Mouse (Mus musculus) liver, adult 2 months (tissue): Measurements from ENCODE around the gene Ugp2.

ENCODE experiments used
- CTCF ChIP-seq: fragments of 200-500 bp; IDR thresholded peaks from 2 replicates; pipeline ENCODE4 v1.5.1; 2011; ENCODE audit warnings: low read depth, low read length, control low read depth
- POLR2A ChIP-seq: fragments of 200-500 bp; IDR thresholded peaks from 2 replicates; pipeline ENCODE4 v1.6.1; 2011; ENCODE audit warnings: low read length, control low read depth; ENCODE audit not compliant: insufficient read depth; ENCODE audit errors: extremely low read depth

DNA sequence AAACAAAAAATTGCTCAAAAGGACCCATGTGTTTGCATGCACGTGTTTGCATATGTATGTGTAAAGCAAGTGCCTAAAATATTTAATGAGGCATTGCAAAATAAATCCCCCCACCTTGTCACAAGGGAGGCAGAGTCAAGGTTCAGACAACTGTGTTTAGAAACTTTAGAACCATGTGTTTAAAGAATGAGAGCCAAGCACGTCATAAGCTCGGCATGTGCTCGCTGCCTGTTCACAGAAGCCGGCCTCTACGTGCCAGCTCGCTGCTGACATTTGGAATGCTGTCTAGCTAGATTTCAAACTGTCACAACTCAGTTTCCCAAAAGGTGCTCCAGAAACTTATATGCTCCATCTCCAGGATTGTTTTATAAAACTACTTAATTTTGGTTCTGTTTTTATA, 27.5 kb upstream of the Ugp2 start:
- TF ChIP-seq CTCF (no peak), POLR2A (no peak)
